Mouse (Mus musculus) gastrocnemius, postnatal 25 days (tissue): ENCODE measurements around the gene Klhl12. TPM values are rescaled to one million over a fixed set of nuclear protein-coding genes. Genes with fewer than 3 reads are reported as not detected.
"Not testable (repeated sequence)": the region's sequence is repeated elsewhere in the genome, so short reads cannot be mapped to it uniquely, and the experiment has no call there.

Source experiments
- DNase-seq: peaks from one replicate; pipeline ENCODE4 v3.0.0; 2022
- total RNA-seq, 2 experiments: library from RNA; stranded (reverse); gene quantifications; 1 replicate in 1 of 2; 2 replicates in 1 of 2; pipeline ENCODE4 v1.2.3; 2021

The Klhl12 gene
- total RNA-seq, 2 experiments from 2014 or later: 13.4 to 15.1 TPM

DNA sequence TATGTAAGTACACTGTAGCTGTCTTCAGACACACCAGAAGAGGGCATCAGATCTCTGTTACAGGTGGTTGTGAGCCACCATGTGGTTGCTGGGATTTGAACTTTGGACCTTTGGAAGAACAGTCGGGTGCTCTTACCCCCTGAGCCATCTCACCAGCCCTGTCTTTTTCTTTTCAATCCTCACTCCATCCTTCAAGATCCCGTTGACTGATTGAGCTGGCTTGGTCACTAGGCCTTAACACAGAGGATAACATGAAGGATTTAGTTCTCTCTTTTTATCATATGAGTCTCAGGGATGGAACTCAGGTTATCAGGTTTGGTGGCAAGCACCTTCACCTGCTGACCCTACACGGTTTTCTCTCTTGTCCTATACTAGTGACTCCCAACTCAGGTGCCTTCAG is 6.8 kb upstream of the Klhl12 start:
- not testable (repeated sequence) for DNase-seq

DNA sequence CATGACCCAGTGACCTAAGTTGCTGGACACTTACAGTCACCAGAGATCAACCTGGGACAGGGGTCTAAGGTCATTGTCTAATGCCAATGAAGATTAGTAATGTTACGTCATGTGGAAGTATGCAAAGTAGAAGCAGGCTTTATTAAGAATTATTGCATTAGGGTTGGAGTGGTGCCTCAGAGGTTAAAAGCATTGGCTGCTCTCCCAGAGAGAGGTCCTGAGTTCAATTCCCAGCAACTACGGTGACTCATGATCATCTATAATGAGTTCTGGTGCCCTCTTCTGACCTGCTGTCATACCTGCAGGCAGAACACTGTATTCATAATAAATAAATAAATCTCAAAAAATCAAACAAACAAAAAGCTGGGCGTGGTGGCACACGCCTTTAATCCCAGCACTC is 5.1 kb upstream of the Klhl12 start:
- no peak for DNase-seq

DNA sequence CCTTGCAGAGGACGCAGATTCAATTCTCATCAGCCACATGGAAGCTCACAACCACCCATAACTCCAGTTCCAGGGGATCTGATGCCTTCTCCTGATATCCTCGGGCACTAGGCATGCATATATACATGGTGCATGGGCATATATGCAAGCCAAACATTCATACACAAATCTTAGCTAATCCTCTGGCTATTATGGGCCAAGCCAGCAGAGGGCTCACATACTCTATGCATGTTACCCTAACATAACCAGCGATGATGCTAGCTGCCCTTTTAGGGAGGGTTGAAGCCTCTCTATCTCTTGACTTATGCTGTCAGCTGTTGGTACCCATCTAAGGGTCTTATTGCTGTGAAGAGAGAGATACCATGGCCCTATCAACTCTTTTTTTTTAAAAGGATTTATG is 4.3 kb upstream of the Klhl12 start:
- DNase-seq: no peak

DNA sequence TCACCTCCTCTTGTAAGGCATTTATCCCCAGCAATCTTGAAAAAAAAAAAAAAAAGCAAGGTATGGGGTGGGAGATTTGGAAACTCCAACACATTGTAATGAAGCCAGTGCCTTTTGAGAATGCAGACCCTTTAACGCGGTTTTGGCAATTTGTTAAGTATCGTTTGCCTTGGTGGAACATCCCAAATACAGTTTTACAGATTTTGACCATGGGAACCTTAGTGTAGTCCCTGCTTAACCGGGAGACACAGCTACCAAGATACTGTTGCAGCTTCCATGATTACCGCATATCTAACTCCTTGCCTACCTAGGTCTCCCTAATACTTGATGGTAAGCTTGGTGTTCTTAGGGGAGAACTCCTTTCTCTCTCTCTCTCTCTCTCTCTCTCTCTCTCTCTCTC is 729 bp downstream of the Klhl12 start:
- no peak for DNase-seq

DNA sequence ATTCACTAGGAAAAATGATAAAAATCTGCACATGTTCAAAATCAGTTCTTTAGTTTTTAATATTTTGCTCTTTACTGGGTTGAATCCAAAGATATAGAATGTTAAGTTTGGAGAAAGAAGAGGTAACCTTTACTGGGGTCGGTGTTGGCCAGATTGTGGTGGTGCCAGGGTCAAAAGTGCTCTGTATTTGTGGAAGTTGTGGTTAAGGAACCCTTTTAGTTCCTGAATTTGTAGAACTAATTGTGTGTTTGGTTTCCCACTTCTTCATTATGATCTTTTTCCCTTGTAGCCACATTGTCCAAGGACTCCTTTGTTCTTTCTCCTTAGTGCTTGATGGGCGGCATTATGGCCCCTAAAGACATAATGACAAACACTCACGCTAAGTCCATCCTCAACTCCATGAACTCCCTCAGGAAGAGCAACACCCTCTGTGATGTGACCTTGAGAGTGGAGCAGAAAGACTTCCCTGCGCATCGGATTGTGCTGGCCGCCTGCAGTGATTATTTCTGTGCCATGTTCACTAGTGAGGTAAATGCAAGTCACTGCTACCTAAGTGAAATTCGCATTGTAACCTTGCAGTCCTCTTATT is 2.9 kb downstream of the Klhl12 start:
- no peak for DNase-seq

DNA sequence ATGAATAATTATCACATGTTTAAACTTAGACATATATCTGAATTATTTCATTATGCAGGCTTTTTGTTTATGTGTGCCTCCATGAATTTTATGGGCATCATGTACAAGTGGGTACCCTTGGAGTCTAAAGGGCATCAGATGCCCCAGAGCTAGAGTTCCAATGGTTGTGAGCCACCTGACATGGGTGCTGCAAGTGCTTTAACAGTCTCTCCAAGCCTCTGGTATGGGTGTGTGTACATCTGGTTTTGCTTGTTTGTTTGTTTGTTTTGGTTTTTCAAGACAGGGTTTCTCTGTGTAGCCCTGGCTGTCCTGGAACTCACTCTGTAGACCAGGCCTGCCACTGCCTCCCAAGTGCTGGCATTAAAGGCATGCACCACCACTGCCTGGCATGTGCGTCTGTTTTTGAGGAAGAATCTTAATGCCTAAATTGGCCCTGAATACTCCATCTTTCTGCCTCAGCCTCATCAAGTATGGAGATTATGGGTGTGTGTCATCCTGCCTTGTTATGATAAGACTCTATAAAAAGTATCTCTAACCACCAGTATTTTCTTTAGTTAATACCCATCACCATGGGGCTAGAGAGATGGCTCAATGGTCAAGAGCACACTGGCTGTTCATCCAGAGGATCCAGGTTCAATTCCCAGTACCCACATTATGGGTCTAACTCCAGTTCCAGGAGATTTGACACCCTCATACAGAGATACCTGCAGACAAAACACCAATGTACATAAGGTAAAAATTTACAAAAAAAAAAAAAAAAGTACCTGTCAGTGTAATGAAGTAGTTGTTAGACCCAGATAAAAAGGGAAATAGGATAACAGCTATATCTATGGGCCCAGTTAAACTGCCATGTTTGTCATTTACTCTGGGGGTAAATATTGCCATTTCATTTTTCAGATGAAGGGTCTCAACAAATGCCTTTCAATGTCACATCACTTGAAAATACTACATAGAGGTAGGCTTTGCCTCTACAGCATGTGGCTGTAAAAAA is 5.3 kb downstream of the Klhl12 start:
- no peak for DNase-seq

DNA sequence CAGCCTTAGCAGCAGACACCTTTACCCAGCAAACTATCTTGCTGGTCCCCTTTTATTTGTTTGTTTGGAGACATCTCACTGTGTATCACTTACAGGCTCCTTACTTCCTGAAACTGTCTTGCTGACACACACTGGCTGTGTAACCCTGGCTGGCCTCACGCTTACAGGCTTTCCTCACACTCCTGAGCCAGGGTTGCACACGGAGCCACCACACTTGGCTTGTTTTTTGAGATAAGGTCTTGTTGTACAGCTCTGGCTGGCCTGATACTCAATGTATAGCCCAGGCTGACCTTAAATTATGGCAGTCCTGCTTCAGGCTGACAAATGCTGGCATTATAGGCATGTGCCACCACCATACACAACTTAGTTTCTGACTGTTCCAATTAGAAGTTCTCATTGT is 29.3 kb downstream of the Klhl12 start:
- DNase-seq: no peak

DNA sequence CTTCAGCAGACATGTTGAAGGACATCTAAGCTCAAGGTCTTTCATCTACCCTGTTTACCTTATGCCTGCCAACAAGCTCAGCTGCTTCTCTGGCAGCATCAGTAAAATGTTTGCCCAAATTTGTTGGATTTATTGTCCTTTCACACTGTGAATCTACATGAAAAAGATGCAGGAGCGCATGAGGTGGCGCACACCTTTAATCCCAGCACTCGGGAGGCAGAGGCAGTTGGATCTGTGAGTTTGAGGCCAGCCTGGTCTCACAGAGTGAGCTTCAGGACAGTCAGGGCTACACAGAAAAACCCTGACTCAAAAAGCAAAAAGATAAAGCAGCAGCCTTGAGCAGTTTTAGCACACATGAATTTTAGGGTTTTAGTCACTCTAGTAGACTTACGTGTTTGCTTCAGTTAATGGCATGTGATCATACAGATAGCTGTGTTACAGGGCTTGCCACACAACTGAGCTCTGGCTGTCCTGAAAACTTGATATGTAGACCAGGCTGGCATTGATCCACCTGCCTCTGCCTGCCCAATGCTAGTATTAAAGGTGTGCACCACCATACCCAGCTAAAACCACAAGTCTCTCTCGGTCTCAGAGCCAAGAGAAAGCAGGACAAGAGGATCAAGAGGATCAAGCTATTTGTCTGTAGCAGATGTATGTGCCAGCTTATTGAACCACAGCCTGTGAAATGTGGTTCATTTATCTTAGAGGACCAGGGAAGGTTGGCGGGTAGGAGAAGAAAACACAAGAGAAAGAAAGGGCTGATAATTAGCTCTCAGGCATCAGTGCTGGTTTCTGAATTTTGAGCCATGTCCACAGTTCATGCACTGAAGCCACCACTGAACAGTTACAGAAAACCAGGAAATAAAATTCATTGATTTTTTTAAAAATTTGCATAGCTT is 35.8 kb downstream of the Klhl12 start:
- no peak for DNase-seq

DNA sequence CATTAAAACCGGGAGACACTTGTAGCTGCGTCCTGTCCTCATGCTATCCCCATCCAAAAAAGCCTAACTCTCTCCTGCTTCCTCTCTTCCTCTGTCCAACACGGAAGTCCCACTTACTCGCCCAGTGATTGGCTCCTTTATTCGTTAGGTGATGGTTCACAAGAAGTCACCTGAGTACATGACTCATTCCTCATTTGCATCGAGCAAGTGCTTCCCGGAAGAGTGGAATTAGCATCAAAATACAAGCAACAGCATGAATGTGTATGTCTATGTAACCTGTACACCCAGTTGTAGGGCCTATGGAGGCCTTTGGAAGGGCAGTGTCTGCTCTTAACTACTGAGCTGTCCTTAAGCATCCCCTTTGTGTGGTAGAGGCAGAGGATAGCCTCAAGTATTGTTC is 36.9 kb downstream of the Klhl12 start:
- DNase-seq: no peak

DNA sequence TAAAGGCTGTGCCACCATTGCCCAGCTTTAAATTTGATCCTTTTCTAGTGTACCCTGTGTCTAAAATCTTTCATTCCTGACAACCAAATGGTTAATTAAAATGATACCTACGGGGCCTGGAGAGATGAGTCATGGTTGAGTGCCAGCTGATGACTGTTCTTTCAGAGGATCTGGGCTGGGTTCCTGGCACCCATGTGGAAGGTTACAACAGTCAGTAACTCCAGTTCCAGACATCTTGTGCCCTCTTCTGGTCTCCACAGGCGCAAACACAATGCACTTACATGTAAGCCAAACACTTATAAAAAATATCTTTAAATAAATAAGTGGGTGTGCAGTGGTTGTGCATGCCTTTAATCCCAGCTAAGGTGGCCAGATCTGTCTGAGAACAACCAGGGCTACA is 38.2 kb downstream of the Klhl12 start:
- DNase-seq: no peak

DNA sequence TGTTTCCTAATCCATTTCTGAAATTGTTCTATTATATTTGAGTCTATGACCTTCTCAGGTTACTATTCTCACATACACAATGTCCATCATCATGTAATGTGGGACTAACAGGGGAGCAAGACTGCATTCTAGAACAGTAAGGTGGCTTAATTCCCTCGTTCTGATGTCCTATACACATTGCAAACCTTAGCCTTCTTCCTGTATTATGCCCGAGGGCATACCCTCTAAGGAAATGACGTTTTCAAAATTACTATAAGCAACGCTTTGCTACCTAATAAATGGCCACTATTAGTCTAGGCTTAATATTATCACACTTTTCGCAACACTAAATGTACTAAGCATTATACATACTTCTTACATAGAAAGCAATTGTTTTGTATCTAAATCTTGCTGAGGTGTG is 38.6 kb downstream of the Klhl12 start:
- DNase-seq: no peak

DNA sequence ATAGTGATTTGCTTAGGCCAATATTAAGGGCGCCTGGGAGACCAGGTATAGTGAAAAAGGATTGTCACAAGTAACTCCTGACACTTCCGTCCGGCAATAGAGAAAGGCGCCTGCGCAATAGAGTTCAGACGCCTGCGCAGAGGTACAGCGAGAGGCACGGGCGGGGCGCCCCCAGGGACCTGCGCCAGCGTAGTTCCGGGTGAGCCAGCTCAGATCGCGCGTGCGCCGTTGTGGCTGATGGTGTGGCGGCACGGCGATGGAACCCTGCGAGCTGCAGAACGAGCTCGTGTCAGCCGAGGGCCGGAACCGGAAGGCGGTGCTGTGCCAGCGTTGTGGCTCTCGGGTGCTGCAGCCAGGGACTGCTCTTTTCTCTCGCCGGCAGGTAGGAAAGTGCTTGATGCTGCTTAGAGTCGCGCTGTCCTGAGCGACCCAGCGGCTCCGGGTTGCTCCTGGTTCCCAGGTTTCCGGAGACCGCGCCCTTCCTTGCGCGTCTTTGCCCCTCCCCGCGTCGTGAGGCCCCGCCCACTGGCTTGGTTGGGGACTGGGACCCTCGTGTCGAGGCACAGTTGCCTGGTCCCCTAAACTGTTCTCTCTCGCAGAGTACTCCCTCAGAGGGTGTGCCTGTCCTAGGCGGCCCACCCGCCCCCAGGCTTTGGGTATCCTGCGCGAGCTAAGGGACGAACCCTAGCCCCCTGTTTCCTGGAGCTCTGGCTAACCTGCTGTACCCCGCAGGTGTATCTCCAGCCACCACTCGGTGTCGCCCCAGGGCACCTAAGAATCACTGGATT is 39.3 kb downstream of the Klhl12 start, which contains the start of gene Rabif:
Gene Rabif, plus strand, starts transcription at position 221 of the 788 bp plus-strand sequence.
- DNase-seq: peak; percentile 99

DNA sequence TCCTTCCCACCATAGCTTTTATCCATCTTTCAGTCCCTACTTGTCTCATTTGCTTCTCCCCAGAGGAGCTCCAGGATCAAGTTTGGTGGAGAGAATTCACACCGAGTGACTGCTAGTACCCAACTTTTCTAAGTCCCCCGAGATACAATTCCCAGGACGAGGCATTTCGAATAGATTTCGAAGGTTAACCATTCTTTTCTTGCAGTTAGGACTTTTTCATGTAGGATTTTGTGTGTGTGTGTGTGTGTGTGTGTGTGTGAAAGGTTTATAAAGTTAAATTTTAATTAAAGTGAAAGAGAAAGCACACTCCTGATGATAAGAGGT is 39.8 kb downstream of the Klhl12 start:
- no peak for DNase-seq

DNA sequence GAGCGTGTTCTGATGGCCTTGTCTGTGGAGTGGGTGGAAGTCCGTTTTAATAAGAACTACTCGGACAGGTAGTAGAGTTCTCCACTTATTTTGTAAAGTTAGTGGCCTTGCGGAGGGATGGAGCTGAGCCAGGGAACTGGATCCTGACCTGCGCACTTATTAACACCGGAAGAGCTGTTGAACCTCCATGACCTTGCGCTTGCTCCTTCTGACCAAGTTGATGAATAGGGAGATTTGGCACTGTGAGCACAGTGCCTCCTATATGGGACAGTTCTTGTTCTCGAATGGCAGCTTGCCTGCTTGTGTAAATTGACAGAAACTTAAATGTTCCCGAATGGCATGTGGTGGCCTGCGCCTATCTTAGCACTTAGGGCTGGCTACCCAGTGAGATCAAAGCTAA is 40.7 kb downstream of the Klhl12 start:
- DNase-seq: no peak

DNA sequence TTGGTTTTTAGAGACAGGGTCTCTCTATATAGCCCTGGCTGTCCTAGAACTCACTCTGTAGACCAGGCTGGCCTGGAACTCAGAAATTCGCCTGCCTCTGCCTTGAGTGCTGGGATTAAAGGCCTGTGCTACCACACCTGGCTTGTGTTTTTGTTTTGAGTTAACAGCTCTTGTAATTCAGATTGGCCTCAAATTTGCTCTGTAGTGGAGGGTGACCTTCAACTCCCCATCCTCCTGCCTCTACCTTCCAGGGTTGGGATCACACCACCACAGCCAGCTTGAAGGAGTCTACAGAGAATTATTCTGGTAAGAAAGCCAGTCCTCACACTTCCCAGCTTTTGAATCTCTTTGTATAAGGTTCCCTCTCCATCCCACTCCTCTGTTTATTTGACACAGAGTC is 45.6 kb downstream of the Klhl12 start:
- no peak for DNase-seq

DNA sequence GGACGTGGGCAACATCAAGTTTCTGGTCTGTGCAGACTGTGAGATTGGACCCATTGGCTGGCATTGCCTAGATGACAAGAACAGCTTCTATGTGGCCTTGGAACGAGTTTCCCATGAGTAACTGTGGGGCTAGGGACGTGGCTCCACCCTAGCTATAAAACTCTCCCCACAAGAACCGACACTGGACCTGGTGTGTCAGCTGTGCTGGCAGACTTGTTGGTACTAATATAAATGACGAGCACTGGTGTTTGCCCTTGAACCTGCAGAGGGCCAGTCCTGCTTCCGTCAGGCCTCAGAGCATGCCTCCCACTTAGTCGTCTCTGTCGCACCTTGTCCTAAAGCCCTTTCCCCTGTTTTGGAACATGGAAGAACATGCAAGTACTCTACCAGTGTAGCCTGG is 50.9 kb downstream of the Klhl12 start:
- no peak for DNase-seq

DNA sequence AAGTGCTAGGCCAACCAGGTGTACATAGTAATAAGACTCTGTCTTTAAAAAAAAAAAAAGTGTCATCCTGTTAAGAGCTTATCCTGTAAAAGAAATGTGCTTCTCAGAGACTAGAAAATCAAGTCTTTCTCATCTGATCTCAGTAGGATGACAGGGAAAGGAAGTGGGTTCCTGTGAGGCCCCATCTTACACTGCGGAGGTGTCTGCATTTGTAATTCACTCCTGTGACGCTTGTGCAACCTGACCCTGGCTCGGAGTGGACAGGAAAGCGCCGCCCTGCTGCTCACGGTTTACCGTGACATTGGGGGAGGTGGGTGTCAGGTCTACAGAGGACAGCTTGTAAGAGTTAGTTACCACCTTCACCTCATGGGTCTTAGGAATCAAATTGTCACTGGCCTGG is 54.7 kb downstream of the Klhl12 start:
- no peak for DNase-seq

DNA sequence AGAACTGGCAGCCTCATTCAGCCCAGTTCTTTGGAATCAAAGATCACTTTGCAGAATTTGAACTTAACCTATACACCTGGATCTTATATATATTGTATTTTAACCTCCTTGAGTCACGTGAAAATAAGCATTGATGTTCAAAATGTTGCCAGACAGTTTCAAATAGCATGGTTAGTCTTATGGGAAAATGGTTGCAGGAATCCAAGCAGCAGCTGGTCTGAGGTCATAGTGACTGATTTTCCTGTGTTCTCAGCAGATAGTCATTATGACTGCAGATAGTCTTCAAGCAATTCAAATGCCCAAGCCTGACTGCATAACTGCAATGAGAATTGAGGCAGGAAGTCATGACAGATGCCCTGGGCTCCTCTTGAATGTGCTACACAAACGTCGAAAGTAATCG is 56.9 kb downstream of the Klhl12 start:
- no peak for DNase-seq

DNA sequence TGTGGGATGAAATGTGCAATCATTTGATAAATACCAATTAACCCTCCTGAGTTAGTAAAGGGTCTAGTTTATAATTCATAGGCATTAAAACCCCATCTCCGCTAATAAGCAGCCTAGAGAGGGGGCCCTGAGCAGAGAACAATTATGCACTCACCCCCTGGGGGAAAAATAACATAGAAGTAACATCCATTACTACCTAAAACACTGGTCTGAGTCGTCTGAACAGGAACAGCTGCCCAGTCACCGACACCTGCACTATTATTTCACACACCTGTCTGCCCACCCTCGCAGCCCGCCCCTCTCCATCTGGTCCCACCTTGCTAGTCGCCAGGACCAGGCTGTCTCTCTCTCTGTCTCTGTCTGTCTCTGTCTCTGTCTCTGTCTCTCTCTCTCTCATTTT is 57.3 kb downstream of the Klhl12 start:
- no peak for DNase-seq

DNA sequence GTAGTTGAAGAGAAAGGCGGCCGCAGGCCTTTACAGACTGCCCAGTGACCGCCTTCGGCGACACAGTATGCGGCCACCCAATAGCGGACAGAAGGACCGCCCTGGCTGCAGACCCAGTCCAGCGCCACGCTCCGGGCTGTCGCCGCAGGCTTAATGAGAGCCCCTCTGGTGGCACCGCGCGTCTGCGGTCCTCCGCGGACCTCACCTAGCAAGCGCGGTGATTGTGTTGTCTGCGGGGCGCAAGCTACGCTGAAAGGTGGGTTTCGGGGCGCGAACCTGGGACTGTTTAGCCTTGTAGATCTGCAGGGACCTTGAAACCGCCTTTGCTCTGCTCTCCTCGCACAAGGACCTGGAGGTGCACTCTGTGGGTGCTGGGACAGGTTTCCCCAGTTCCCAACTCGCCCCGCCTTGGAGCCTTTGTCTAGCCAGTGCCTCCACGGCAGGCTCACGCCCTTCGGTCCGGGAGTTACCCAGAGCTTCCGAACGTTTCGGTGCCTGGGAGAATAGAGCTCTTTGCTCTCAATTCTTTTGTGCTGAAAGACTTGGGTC is 58.1 kb downstream of the Klhl12 start:
- DNase-seq: no peak

DNA sequence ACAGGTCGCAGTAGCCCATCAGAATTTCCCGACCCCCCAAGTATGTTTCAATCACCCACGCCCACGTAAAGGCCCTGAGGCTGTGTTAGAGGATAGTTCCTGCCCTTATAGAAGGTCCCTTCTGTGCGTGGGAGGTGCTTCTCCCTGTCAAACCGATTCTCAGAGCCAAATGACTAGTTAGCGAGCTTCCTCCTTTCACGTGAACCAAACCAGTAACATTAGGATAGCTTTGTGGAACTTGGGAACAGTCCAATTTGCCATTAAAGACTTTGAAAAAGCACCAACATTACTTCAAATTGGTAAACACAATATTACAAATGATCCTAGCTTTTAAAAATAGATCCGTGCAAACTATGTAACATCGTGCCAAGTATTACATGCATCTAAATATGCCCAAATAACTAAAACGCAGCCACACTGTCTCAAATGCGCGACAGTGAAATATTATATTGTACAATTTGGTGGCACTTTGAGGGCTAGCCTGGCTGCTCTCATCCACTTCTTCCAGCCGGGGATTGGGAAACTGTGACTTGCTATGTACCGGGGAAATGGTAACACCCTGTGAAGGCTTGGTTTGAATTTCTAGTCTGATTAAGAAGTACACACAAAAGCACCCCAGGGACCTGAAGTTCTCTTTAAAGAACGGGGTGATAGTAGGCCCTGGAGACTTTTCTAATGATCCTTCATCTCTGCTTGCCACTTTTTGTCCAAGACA is 58.7 kb downstream of the Klhl12 start:
- DNase-seq: no peak
